ENCODE assay signal across 8 mouse cellular contexts in the genomic region with DNA sequence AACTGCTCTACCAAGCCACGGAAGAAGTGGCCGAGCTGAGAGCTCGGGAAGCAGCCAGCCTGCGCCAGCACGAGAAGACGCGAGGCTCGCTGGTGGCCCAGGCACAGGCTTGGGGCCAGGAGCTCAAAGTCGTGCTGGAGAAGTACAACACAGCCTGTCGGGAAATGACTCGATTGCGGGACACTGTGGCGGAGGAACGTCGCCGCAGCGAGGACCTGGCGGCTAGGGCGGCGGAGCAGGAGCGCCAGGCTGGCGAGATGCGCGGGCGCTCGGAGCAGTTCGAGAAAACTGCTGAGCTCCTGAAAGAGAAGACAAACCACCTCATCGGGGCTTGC. TPM values are rescaled to one million over a fixed set of nuclear protein-coding genes. Genes with fewer than 3 reads are reported as not detected.
A peak's percentile ranks its signal among the peaks of the same experiment; 100 is the strongest.
DNase-seq lines count a peak whose midpoint lies in the region; ATAC-seq and TF ChIP-seq lines count a peak whose summit lies in the region.

No protein-coding gene starts in this region.

- H3K9me3 ChIP-seq in heart, embryonic 15.5 days (replicated peaks), result no peaks in the 10 kb centered on the region

- H3K9ac ChIP-seq in heart, embryonic 15.5 days, result 0 out of 2 replicates have a peak overlapping the region, but pooled peaks have one; percentile 20

- no peaks in the 10 kb centered on the region for H3K36me3 ChIP-seq in heart, embryonic 15.5 days

- TF ChIP-seq CTCF in gastrocnemius, adult 2 months (IDR thresholded peaks at IDR 0.05), result no peak

- peaks cover 8% of the 10 kb centered on the region for H3K4me1 ChIP-seq in heart, embryonic 15.5 days (replicated peaks)

- no peak for ATAC-seq in heart, embryonic 15.5 days (replicated peaks; ENCODE audit: insufficient number of reproducible peaks, insufficient read depth, low FRiP score, low read depth)
- ATAC-seq in megakaryocyte progenitor cell, adult 5-6 weeks (replicated peaks; ENCODE audit: poor library complexity), result 0 out of 2 replicates have a peak, but pooled peaks have one; percentile 30

- intact Hi-C loops in gastrocnemius, adult 2 months (cut with DNase I), result no loop called here
- intact Hi-C loops in left cerebral cortex, postnatal 4 days (cut with DNase I), result no loop called here

- peaks cover 42% of the 10 kb centered on the region for H3K27me3 ChIP-seq in heart, embryonic 15.5 days

- peak; percentile 38 for DNase-seq in gastrocnemius, adult 2 months
- DNase-seq in gastrocnemius, postnatal 25 days, result no peak
- peak; percentile 53 for DNase-seq in ZHBTc4 (ENCODE audit: low read depth, low spot score)
- DNase-seq in spleen, adult 18-20 months, result no peak
- no peak for DNase-seq in left cerebral cortex, postnatal 4 days
- no peak for DNase-seq in gastrocnemius, adult 8-10 months (ENCODE audit: low spot score in 2 of 2)

- peak overlapping the region; percentile 60 for H3K4me3 ChIP-seq in gastrocnemius, adult 2 months
- H3K4me3 ChIP-seq in heart, embryonic 15.5 days, result peak overlapping the region; percentile 38

- H3K27ac ChIP-seq in gastrocnemius, adult 2 months, result no peak overlapping the region
- H3K27ac ChIP-seq in heart, embryonic 15.5 days, result no peak overlapping the region

- H3K4me2 ChIP-seq in heart, embryonic 15.5 days, result peak overlapping the region; percentile 60

- 15% methylated on average over 28 of the region's 28 CpGs for WGBS in heart, embryonic 15.5 days

RNA-seq across cellular contexts. Expression of a gene that starts 11.4 kb away (rescaled TPM):
- total RNA-seq in gastrocnemius, adult 2 months (2021), result 1 to 10 TPM; 5.5 to 5.6 TPM
- 1 to 10 TPM; 6.5 to 6.9 TPM for total RNA-seq in gastrocnemius, postnatal 25 days (2021)
- polyA plus RNA-seq in heart, embryonic 15.5 days (2015; fragmentation: Nextera tagmentation; extraction: Ambion mirVana), result 33.2 and 43.7 TPM in 2 replicates
- total RNA-seq in megakaryocyte progenitor cell, adult 5-6 weeks (2015), result 4.0 and 8.1 TPM in 2 replicates
- 2.6 and 6.7 TPM in 2 replicates for total RNA-seq in megakaryocyte progenitor cell, adult 5-6 weeks (2017)
- 10 to 100 TPM; 31.9 to 36.0 TPM for total RNA-seq in left cerebral cortex, postnatal 4 days (2021)
- total RNA-seq in gastrocnemius, adult 8-10 months (2022), result 1 to 10 TPM; 4.9 to 7.4 (median 6.0) TPM

RNA-seq across cellular contexts. Expression of a gene that starts 14.9 kb away (rescaled TPM):
- total RNA-seq in gastrocnemius, adult 2 months (2021), result under 1 TPM; 0.22 to 0.26 TPM
- total RNA-seq in gastrocnemius, postnatal 25 days (2021), result under 1 TPM; 0.51 to 0.67 TPM
- polyA plus RNA-seq in heart, embryonic 15.5 days (2015; fragmentation: Nextera tagmentation; extraction: Ambion mirVana), result 0.31 and 0.56 TPM in 2 replicates
- total RNA-seq in megakaryocyte progenitor cell, adult 5-6 weeks (2015), result not detected in 2 replicates
- not detected in 2 replicates for total RNA-seq in megakaryocyte progenitor cell, adult 5-6 weeks (2017)
- 1 to 10 TPM; 6.0 to 7.0 TPM for total RNA-seq in left cerebral cortex, postnatal 4 days (2021)
- under 1 TPM; 0.24 to 0.48 (median 0.40) TPM for total RNA-seq in gastrocnemius, adult 8-10 months (2022)

RNA-seq across cellular contexts. Expression of a gene that starts 23.6 kb away (rescaled TPM):
- total RNA-seq in gastrocnemius, adult 2 months (2021), result under 1 TPM; 0.31 to 0.73 TPM
- total RNA-seq in gastrocnemius, postnatal 25 days (2021), result under 1 TPM; 0.56 to 0.67 TPM
- polyA plus RNA-seq in heart, embryonic 15.5 days (2015; fragmentation: Nextera tagmentation; extraction: Ambion mirVana), result 6.6 and 7.0 TPM in 2 replicates
- total RNA-seq in megakaryocyte progenitor cell, adult 5-6 weeks (2015), result 0.59 TPM in 1 of 2 replicates, not detected in the other
- total RNA-seq in megakaryocyte progenitor cell, adult 5-6 weeks (2017), result not detected in 2 replicates
- total RNA-seq in left cerebral cortex, postnatal 4 days (2021), result 1 to 10 TPM; 5.3 to 5.4 TPM
- under 1 TPM; 0.39 to 0.68 (median 0.54) TPM for total RNA-seq in gastrocnemius, adult 8-10 months (2022)

RNA-seq across cellular contexts. Expression of a gene that starts 39.4 kb away (rescaled TPM):
- total RNA-seq in gastrocnemius, adult 2 months (2021), result 1 to 10 TPM in 1 of 2 experiments, under 1 TPM in 1; 0.74 to 1.4 TPM
- total RNA-seq in gastrocnemius, postnatal 25 days (2021), result 1 to 10 TPM in 1 of 2 experiments, under 1 TPM in 1; 0.70 to 1.2 TPM
- 1.00 and 1.2 TPM in 2 replicates for polyA plus RNA-seq in heart, embryonic 15.5 days (2015; fragmentation: Nextera tagmentation; extraction: Ambion mirVana)
- total RNA-seq in megakaryocyte progenitor cell, adult 5-6 weeks (2015), result 0.79 and 1.2 TPM in 2 replicates
- total RNA-seq in megakaryocyte progenitor cell, adult 5-6 weeks (2017), result 0.07 TPM in 1 of 2 replicates, not detected in the other
- 1 to 10 TPM; 1.4 to 1.5 TPM for total RNA-seq in left cerebral cortex, postnatal 4 days (2021)
- total RNA-seq in gastrocnemius, adult 8-10 months (2022), result under 1 TPM; 0.31 to 0.56 (median 0.40) TPM

RNA-seq across cellular contexts. Expression of a gene that starts 42.6 kb away (rescaled TPM):
- 10 to 100 TPM; 23.2 to 24.3 TPM for total RNA-seq in gastrocnemius, adult 2 months (2021)
- 10 to 100 TPM; 18.0 to 20.6 TPM for total RNA-seq in gastrocnemius, postnatal 25 days (2021)
- 23.6 and 28.6 TPM in 2 replicates for polyA plus RNA-seq in heart, embryonic 15.5 days (2015; fragmentation: Nextera tagmentation; extraction: Ambion mirVana)
- total RNA-seq in megakaryocyte progenitor cell, adult 5-6 weeks (2015), result 31.2 and 35.2 TPM in 2 replicates
- 19.8 and 27.7 TPM in 2 replicates for total RNA-seq in megakaryocyte progenitor cell, adult 5-6 weeks (2017)
- 10 to 100 TPM; 27.0 to 28.0 TPM for total RNA-seq in left cerebral cortex, postnatal 4 days (2021)
- 10 to 100 TPM; 24.4 to 27.5 (median 26.3) TPM for total RNA-seq in gastrocnemius, adult 8-10 months (2022)

Comparison
In these comparisons a context has a peak if more than half of its experiments do, and no peak if none do; other contexts are left out.
1. DNase-seq: peak in gastrocnemius, adult 2 months (single experiment) and ZHBTc4 (single experiment); none in gastrocnemius, postnatal 25 days (single experiment), spleen, adult 18-20 months (0 of 2), left cerebral cortex, postnatal 4 days (single experiment) and gastrocnemius, adult 8-10 months (0 of 2).
2. RNA of a gene that starts 14.9 kb away (total RNA-seq): 6.0 to 7.0 TPM in left cerebral cortex, postnatal 4 days; 0.51 to 0.67 TPM in gastrocnemius, postnatal 25 days, 0.24 to 0.48 TPM in gastrocnemius, adult 8-10 months, 0.22 to 0.26 TPM in gastrocnemius, adult 2 months and not detected in megakaryocyte progenitor cell, adult 5-6 weeks; every median in the first group is over 4 times any median in the second.